Mouse (Mus musculus) neural tube, embryonic 15.5 days (tissue): ENCODE data around the gene Aebp1. TPM values are rescaled to one million over a fixed set of nuclear protein-coding genes. Genes with fewer than 3 reads are reported as not detected.

Source experiments
- ATAC-seq: fragments of 200-750 bp; cut with Nextera tagmentation; 2 replicates; pipeline ENCODE4 v1.8.0; 2017; ENCODE audit warnings: mild to moderate bottlenecking, moderate TSS enrichment, moderate library complexity; ENCODE audit not compliant: low FRiP score
- H3K27ac ChIP-seq: fragments of 300-500 bp; sonication (generic); replicated peaks from 2 replicates; pipeline ENCODE4 v1.5.1; 2015; ENCODE audit warnings: mild to moderate bottlenecking, inconsistent platforms
- H3K27me3 ChIP-seq: fragments of 300-500 bp; sonication (generic); replicated peaks from 2 replicates; pipeline ENCODE4 v1.6.1; 2015; ENCODE audit warnings: inconsistent platforms
- H3K36me3 ChIP-seq: fragments of 300-500 bp; sonication (generic); 2 replicates; pipeline ENCODE4 v1.6.1; 2015; ENCODE audit warnings: inconsistent platforms
- H3K4me1 ChIP-seq: fragments of 300-500 bp; sonication (generic); 2 replicates; pipeline ENCODE4 v1.6.1; 2015; ENCODE audit warnings: inconsistent platforms
- H3K4me2 ChIP-seq: fragments of 300-500 bp; sonication (generic); 2 replicates; pipeline ENCODE4 v1.6.1; 2015; ENCODE audit warnings: inconsistent platforms, mild to moderate bottlenecking, moderate library complexity
- H3K4me3 ChIP-seq: fragments of 300-500 bp; sonication (generic); replicated peaks from 2 replicates; pipeline ENCODE4 v1.5.1; 2015; ENCODE audit warnings: mild to moderate bottlenecking, inconsistent platforms
- H3K9ac ChIP-seq: fragments of 300-500 bp; sonication (generic); replicated peaks from 2 replicates; pipeline ENCODE4 v1.6.1; 2015; ENCODE audit warnings: mild to moderate bottlenecking, inconsistent platforms
- H3K9me3 ChIP-seq: fragments of 300-500 bp; sonication (generic); replicated peaks from 2 replicates; pipeline ENCODE4 v1.6.1; 2016; ENCODE audit warnings: inconsistent platforms
- WGBS: fragments of 180-500 bp; shearing (Covaris S2); methylation state at CpG from one replicate; pipeline ENCODE4 v1.1.7; 2015; ENCODE audit warnings: mixed read lengths; 5-methylcytosine and 5-hydroxymethylcytosine counted together
- polyA plus RNA-seq: library from polyadenylated mRNA; unstranded; fragments of >200 nt; fragmentation: Nextera tagmentation; extraction: Ambion mirVana; gene quantifications from 2 replicates; pipeline ENCODE4 v1.2.1, GENCODE M21; 2015

Aebp1 gene
- polyA plus RNA-seq, 1 experiment from 2014 or later: 22.1 TPM

- H3K4me1 ChIP-seq: peaks cover 15% of the 10 kb centered on the region
- no peak for ATAC-seq
- no peak overlapping the region for H3K4me2 ChIP-seq
- no peak overlapping the region for H3K9ac ChIP-seq
- H3K9me3 ChIP-seq: no peaks in the 10 kb centered on the region
- H3K27me3 ChIP-seq: no peaks in the 10 kb centered on the region
- no peaks in the 10 kb centered on the region for H3K36me3 ChIP-seq
- no peak overlapping the region for H3K27ac ChIP-seq
- no peak overlapping the region for H3K4me3 ChIP-seq
- WGBS: 84% methylated on average over 7 of the region's 7 CpGs
Observed at GRCm38 (mm10) chr11:5840346-5840745, 21.4 kb upstream of the Aebp1 start.

DNA sequence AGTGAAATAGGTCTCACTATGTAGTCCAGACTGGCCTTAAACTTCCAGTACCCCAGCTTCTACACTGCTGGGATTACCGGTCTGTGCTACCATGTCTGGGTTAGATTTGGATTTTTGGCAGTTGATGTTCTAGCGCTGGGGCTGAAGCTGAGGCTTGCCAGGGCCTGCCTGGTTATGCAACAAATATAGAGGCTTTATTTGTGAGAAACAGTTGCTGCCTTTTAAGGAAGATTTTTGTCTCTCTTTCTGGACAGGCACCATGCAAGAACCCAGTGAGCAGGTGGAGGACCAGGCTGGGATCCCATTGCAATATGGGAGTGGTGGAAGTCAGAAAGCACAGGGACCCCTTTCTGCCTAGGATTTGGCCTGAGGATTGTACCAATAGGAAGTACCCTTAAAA, 20.0 kb upstream of the Aebp1 start:
- WGBS: 96% methylated on average over 2 of the region's 2 CpGs

GRCm38 (mm10) chr11:5843131-5843530, 18.6 kb upstream of the Aebp1 start:
- no peaks in the 10 kb centered on the region for H3K4me1 ChIP-seq
- no peak overlapping the region for H3K9ac ChIP-seq
- H3K9me3 ChIP-seq: no peaks in the 10 kb centered on the region
- no peak overlapping the region for H3K27ac ChIP-seq
- no peak overlapping the region for H3K4me3 ChIP-seq
- H3K4me2 ChIP-seq: no peak overlapping the region
- no peak for ATAC-seq
- H3K27me3 ChIP-seq: no peaks in the 10 kb centered on the region
- no peaks in the 10 kb centered on the region for H3K36me3 ChIP-seq
- 80% methylated on average over 3 of the region's 3 CpGs for WGBS

More for the DNA sequence above, 20.0 kb upstream of the Aebp1 start:
- ATAC-seq: no peak
- H3K36me3 ChIP-seq: no peaks in the 10 kb centered on the region
- H3K4me3 ChIP-seq: no peak overlapping the region
- H3K9me3 ChIP-seq: no peaks in the 10 kb centered on the region
- peaks cover 7% of the 10 kb centered on the region for H3K4me1 ChIP-seq
- H3K9ac ChIP-seq: no peak overlapping the region
- H3K27me3 ChIP-seq: no peaks in the 10 kb centered on the region
- H3K27ac ChIP-seq: no peak overlapping the region
- H3K4me2 ChIP-seq: no peak overlapping the region

GRCm38 (mm10) chr11:5846639-5847345, 15.0 kb upstream of the Aebp1 start:
- no peak for ATAC-seq
- no peaks in the 10 kb centered on the region for H3K4me1 ChIP-seq
- no peaks in the 10 kb centered on the region for H3K9me3 ChIP-seq

GRCm38 (mm10) chr11:5848741-5849140, 13.0 kb upstream of the Aebp1 start:
- Histone ChIP-seq H3K36me3 (no peaks in the 10 kb centered on the region), H3K4me1 (no peaks in the 10 kb centered on the region), H3K9ac (no peak overlapping the region), H3K4me3 (no peak overlapping the region), H3K4me2 (no peak overlapping the region), H3K27ac (no peak overlapping the region), H3K9me3 (no peaks in the 10 kb centered on the region), H3K27me3 (no peaks in the 10 kb centered on the region)
- no peak for ATAC-seq
- WGBS: 40% methylated on average over 6 of the region's 6 CpGs

More at GRCm38 (mm10) chr11:5846639-5847345, 15.0 kb upstream of the Aebp1 start:
- Histone ChIP-seq H3K9ac (no peak overlapping the region), H3K4me3 (no peak overlapping the region), H3K4me2 (no peak overlapping the region), H3K27me3 (no peaks in the 10 kb centered on the region), H3K27ac (no peak overlapping the region), H3K36me3 (no peaks in the 10 kb centered on the region)
- 73% methylated on average over 7 of the region's 7 CpGs for WGBS

- no peaks in the 10 kb centered on the region for H3K4me1 ChIP-seq
- no peak overlapping the region for H3K27ac ChIP-seq
- H3K9ac ChIP-seq: no peak overlapping the region
- no peak for ATAC-seq
- 65% methylated on average over 2 of the region's 2 CpGs for WGBS
- no peak overlapping the region for H3K4me3 ChIP-seq
- no peaks in the 10 kb centered on the region for H3K27me3 ChIP-seq
- H3K9me3 ChIP-seq: no peaks in the 10 kb centered on the region
- no peak overlapping the region for H3K4me2 ChIP-seq
- no peaks in the 10 kb centered on the region for H3K36me3 ChIP-seq
Observed at GRCm38 (mm10) chr11:5849316-5849715, 12.4 kb upstream of the Aebp1 start.

DNA sequence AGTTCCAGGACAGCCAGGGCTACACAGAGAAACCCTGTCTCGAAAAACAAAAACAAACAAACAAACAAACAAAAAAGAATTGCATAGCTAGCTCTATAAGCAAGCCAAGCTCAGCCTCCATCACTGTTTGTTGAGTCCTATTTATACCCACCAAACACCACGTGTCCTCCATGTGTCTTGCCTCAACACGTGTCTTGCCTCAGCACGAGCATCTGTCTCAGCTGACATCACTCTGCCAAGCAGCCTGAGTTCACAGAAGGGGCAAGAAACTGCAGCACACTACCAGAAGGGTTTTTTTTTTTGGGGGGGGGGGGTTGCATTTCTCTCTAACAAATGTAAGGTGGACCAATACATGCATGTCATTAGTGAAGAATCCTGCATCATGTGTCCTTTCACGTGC, 11.3 kb upstream of the Aebp1 start:
- H3K27me3 ChIP-seq: no peaks in the 10 kb centered on the region
- no peaks in the 10 kb centered on the region for H3K4me1 ChIP-seq
- ATAC-seq: no peak
- 73% methylated on average over 5 of the region's 5 CpGs for WGBS
- no peak overlapping the region for H3K9ac ChIP-seq
- no peaks in the 10 kb centered on the region for H3K9me3 ChIP-seq
- no peaks in the 10 kb centered on the region for H3K36me3 ChIP-seq
- H3K4me2 ChIP-seq: no peak overlapping the region
- H3K27ac ChIP-seq: no peak overlapping the region
- no peak overlapping the region for H3K4me3 ChIP-seq

DNA sequence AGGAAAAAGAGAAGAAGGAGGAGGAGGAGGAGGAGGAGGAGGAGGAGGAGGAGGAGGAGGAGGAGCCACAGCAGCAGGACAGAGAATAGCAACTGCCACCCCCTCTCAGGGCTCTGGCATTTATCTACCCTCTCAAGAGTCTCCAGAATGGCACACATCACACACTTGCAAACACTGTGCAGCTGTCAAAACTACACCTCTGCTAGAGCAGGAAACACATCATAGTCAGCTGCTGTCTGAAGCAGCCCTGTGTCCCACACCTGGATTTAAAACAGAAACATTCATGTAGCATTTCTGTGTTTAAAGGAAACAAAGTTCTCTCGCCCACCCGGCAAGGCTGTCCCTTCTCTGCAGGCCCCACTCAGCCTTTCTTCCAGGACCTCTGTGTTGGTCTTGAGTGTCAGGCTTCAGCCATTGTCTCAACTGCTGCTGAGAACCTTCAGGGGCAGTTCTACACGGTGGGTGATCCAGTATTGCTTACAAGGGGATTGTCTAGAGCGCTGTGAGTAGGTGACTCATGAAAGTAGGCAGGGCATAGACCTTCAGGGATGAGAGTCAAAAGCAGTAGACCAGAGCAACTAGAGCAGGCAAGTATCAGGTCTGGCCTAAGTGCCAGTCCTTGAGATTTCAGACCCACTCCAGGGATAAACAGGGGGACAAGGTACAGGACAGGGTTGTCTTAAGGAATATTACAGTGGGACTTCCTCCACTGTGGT, 10.6 kb upstream of the Aebp1 start:
- H3K4me2 ChIP-seq: no peak overlapping the region
- H3K9me3 ChIP-seq: no peaks in the 10 kb centered on the region
- H3K27me3 ChIP-seq: no peaks in the 10 kb centered on the region
- whole genome bisulfite sequencing: 68% methylated on average over 4 of the region's 4 CpGs
- no peak for ATAC-seq
- H3K4me1 ChIP-seq: no peaks in the 10 kb centered on the region
- H3K9ac ChIP-seq: no peak overlapping the region
- no peak overlapping the region for H3K27ac ChIP-seq
- no peaks in the 10 kb centered on the region for H3K36me3 ChIP-seq
- H3K4me3 ChIP-seq: no peak overlapping the region

DNA sequence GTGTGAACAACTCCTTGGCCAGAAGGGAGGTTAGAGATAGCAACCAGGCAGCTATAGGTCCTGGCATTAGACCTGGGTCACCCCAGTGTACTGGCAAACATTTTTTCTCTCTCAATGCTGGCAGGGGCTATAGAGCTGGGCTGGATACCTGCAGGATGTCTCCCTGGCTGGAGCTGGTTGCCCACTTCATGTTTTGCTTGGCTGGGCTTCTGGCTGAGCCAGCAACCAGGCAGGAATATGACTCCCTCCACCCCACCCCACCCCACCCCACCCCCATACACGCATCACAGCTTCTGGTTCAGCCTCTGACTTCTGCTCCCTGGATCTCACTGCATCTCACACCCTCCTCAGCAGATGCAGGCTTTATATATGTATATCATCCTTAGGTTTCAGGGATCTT, 9.4 kb upstream of the Aebp1 start:
- no peaks in the 10 kb centered on the region for H3K36me3 ChIP-seq
- no peak overlapping the region for H3K4me2 ChIP-seq
- H3K27me3 ChIP-seq: no peaks in the 10 kb centered on the region

DNA sequence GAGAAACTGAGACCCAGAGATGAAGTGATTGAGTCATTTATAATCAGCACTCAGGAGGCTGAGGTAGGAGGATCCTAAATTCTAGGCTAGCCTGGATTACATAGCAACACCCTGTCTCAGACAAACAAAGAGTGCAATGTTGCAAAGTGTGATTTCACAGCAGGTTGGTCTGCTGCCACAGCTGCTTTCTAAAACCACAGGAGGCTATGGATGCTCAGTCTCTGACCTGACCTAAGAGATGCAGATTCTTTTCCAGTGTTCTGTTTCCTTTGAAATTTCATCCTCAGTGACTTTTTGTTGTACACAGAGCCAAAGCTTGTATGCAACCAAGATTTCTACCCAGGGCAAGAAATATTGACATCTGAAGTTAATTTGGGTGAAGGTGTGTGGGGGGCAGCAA, 6.3 kb upstream of the Aebp1 start:
- H3K4me2 ChIP-seq: no peak overlapping the region
- H3K9ac ChIP-seq: no peak overlapping the region
- H3K27ac ChIP-seq: no peak overlapping the region
- ATAC-seq: no peak
- H3K36me3 ChIP-seq: no peaks in the 10 kb centered on the region
- H3K4me1 ChIP-seq: no peaks in the 10 kb centered on the region
- peaks cover 9% of the 10 kb centered on the region for H3K27me3 ChIP-seq
- H3K4me3 ChIP-seq: no peak overlapping the region
- no peaks in the 10 kb centered on the region for H3K9me3 ChIP-seq

More for the DNA sequence above, 9.4 kb upstream of the Aebp1 start:
- Histone ChIP-seq H3K4me1 (no peaks in the 10 kb centered on the region), H3K27ac (no peak overlapping the region), H3K9ac (no peak overlapping the region), H3K9me3 (no peaks in the 10 kb centered on the region), H3K4me3 (no peak overlapping the region)
- ATAC-seq: no peak
- 43% methylated on average over 1 of the region's 1 CpGs for WGBS

DNA sequence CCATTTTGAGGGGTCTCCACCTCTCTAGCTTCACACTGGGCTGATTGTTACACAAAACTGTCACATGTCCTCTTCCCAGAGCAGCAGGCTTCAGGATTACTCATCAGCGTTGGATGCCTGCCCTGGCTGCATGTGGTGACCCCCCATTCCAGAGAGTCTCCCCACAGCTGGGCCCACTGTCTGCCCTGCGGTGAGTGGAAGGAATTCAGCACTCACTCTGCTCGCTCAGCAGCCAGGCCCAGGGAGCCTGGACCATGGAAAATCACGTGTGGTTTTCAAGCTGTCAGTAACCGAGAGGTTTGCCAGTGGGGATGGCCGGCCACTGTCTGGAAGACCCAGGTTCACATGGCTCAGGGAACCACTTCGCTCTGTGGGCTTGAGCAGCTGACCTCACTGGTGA, 5.8 kb upstream of the Aebp1 start:
- Histone ChIP-seq H3K27me3 (peaks cover 14% of the 10 kb centered on the region), H3K36me3 (no peaks in the 10 kb centered on the region), H3K4me3 (no peak overlapping the region), H3K9ac (no peak overlapping the region), H3K9me3 (no peaks in the 10 kb centered on the region), H3K27ac (no peak overlapping the region), H3K4me2 (no peak overlapping the region), H3K4me1 (no peaks in the 10 kb centered on the region)
- 53% methylated on average over 7 of the region's 7 CpGs for WGBS
- no peak for ATAC-seq

- no peak overlapping the region for H3K9ac ChIP-seq
- H3K36me3 ChIP-seq: no peaks in the 10 kb centered on the region
- peaks cover 21% of the 10 kb centered on the region for H3K27me3 ChIP-seq
- no peaks in the 10 kb centered on the region for H3K9me3 ChIP-seq
- no peak overlapping the region for H3K4me2 ChIP-seq
- H3K27ac ChIP-seq: no peak overlapping the region
- H3K4me3 ChIP-seq: no peak overlapping the region
- no peak for ATAC-seq
- H3K4me1 ChIP-seq: peaks cover 6% of the 10 kb centered on the region
- WGBS: 82% methylated on average over 8 of the region's 8 CpGs
Observed at GRCm38 (mm10) chr11:5856479-5857130, 5.1 kb upstream of the Aebp1 start.
